Mouse (Mus musculus): ENCODE results near the gene Crybg1. TPM values are rescaled to one million over a fixed set of nuclear protein-coding genes. Genes with fewer than 3 reads are reported as not detected.

Gene Crybg1
- 0.28 and 0.31 TPM in 2 replicates for polyA plus RNA-seq (2014; fragmentation: Nextera tagmentation; extraction: Ambion mirVana)

DNA sequence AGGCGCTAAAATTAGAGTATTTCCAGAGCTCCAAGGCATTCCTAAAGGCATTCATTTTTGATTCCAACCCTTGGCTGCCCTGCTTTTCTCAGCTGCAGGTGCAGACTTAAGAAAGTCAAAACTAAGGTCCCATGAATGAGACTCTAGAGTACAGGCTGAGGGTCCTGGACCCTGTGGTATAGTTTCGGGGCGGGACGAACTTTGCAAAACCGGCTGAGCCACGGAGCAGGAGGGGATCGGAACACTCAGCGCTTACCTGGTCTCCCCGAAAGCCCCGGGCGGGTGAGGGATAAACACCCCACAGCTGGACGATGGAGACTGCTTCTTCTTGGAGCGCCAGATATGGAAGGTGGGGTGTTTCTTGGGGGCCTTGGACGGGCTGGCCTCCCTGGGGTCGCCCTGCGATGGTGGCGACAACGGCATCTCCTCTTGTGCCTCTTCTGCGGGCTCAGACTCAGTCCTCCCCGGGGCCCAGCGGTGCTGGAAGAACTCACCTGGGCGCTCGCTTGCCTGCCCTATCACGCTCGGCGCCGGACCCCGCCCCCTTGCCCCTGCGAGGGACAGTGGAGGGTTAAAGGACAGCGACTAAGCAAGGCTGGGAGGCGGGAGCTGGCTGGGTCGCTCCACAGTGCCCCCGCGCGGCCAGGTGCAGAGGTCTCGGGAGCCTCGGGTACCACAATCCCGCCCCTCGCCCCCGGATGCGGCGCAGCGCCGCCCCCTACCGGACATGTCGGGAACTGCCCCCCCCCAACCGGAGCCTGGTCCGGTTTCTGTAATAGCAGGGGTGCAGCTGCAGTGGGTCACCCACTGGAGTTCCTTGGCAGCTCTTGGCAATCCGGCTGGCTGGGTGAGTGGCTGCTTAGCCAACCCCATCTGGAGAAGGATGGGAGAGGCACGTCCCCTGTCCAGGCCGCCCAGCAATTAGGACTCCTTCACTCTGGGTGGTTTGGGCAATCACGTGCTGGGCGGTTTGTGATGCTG lies at the start of gene Crybg1:
Crybg1 (minus strand) TSS at position 517 of the 981 bp plus-strand sequence.
- H3K9ac ChIP-seq (ENCODE audit: low read depth, low read length): no peak within 1 kb of the TSS
- peak within 1 kb of the TSS; percentile 30 for H3K4me3 ChIP-seq (ENCODE audit: low read depth, low read length)
- H3K4me1 ChIP-seq (replicated peaks; ENCODE audit: control insufficient read depth, insufficient read depth, low read length): peaks cover 4% of the 10 kb centered on the region
- DNase-seq (ENCODE audit: low spot score): peak; percentile 75
- no peaks in the 10 kb centered on the region for H3K9me3 ChIP-seq (ENCODE audit: control insufficient read depth, low read length)
- H3K27me3 ChIP-seq (ENCODE audit: control insufficient read depth, insufficient read depth, low read length): 0 out of 2 replicates have a peak, but pooled peaks cover 8% of the 10 kb centered on the region
- peak within 1 kb of the TSS; percentile 43 for H3K4me2 ChIP-seq (replicated peaks; ENCODE audit: low read depth, low read length)
- H3K27ac ChIP-seq (ENCODE audit: low read depth, low read length): no peak within 1 kb of the TSS
- H3K36me3 ChIP-seq (ENCODE audit: control insufficient read depth, insufficient read depth, low read length): no peaks in the 10 kb centered on the region
- WGBS: 5% methylated on average over 47 of the region's 53 CpGs
- peak; percentile 59 for ATAC-seq (ENCODE audit: low FRiP score)

DNA sequence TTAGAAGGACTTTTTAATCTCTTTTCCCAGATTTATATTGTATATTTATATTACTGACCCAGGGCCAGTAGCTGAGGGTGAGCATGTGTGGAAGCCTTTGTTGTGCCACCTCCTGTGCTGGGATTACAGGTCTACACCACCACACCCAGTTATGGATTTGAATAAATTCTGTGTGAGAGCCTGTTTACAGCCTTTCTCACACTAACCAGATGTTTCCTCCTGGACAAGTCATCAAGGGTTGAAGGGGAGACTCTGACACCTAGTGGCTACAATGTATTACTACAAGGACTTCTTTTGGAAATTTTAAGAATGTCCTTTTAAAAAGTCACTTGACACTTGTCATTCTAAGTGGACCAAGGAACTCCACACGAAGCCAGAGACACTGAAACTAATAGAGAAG lies 28.7 kb upstream of the Crybg1 start:
- Histone ChIP-seq H3K4me1 (replicated peaks; ENCODE audit: control insufficient read depth, insufficient read depth, low read length) (no peaks in the 10 kb centered on the region), H3K4me2 (replicated peaks; ENCODE audit: low read depth, low read length) (no peak overlapping the region), H3K9ac (ENCODE audit: low read depth, low read length) (no peak overlapping the region), H3K27me3 (ENCODE audit: control insufficient read depth, insufficient read depth, low read length) (no peaks in the 10 kb centered on the region), H3K9me3 (ENCODE audit: control insufficient read depth, low read length) (no peaks in the 10 kb centered on the region), H3K27ac (ENCODE audit: low read depth, low read length) (no peak overlapping the region), H3K36me3 (ENCODE audit: control insufficient read depth, insufficient read depth, low read length) (no peaks in the 10 kb centered on the region), H3K4me3 (ENCODE audit: low read depth, low read length) (no peak overlapping the region)
- 0 out of 2 replicates have a peak, but pooled peaks have one; percentile 40 for ATAC-seq (ENCODE audit: low FRiP score)
- 0% methylated on average over 1 of the region's 1 CpGs for WGBS
- peak; percentile 41 for DNase-seq (ENCODE audit: low spot score)

DNA sequence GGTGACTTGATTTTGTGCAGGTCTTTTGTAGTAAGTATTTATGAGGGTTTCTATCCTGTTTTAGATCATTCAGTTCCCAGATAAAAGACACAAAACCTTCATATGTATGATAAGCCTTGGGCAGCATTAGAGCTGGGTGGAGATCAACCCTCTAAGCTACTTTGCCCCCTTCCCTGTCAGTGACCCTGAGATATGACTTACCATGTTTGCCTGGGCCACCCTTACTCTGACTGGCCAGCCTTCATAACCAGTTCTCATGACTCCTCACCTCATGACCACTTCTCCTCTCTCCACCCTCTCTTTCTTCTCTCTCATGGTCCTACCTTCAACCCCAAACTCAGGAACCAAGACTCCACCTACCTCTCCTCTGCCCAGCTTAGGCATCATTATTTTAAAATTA lies 27.9 kb upstream of the Crybg1 start:
- Histone ChIP-seq H3K36me3 (ENCODE audit: control insufficient read depth, insufficient read depth, low read length) (no peaks in the 10 kb centered on the region), H3K9me3 (ENCODE audit: control insufficient read depth, low read length) (no peaks in the 10 kb centered on the region), H3K4me3 (ENCODE audit: low read depth, low read length) (no peak overlapping the region), H3K27ac (ENCODE audit: low read depth, low read length) (no peak overlapping the region), H3K9ac (ENCODE audit: low read depth, low read length) (no peak overlapping the region), H3K4me1 (replicated peaks; ENCODE audit: control insufficient read depth, insufficient read depth, low read length) (no peaks in the 10 kb centered on the region), H3K4me2 (replicated peaks; ENCODE audit: low read depth, low read length) (no peak overlapping the region), H3K27me3 (ENCODE audit: control insufficient read depth, insufficient read depth, low read length) (no peaks in the 10 kb centered on the region)
- no peak for ATAC-seq (ENCODE audit: low FRiP score)
- DNase-seq (ENCODE audit: low spot score): no peak

GRCm38 (mm10) chr10:44176120-44176519 lies 27.5 kb upstream of the Crybg1 start:
- H3K36me3 ChIP-seq (ENCODE audit: control insufficient read depth, insufficient read depth, low read length): no peaks in the 10 kb centered on the region
- no peak overlapping the region for H3K27ac ChIP-seq (ENCODE audit: low read depth, low read length)
- no peaks in the 10 kb centered on the region for H3K4me1 ChIP-seq (replicated peaks; ENCODE audit: control insufficient read depth, insufficient read depth, low read length)
- 97% methylated on average over 5 of the region's 5 CpGs for WGBS
- H3K9me3 ChIP-seq (ENCODE audit: control insufficient read depth, low read length): no peaks in the 10 kb centered on the region
- H3K4me3 ChIP-seq (ENCODE audit: low read depth, low read length): no peak overlapping the region
- H3K9ac ChIP-seq (ENCODE audit: low read depth, low read length): no peak overlapping the region
- ATAC-seq (ENCODE audit: low FRiP score) (no peak), DNase-seq (ENCODE audit: low spot score) (no peak)
- no peaks in the 10 kb centered on the region for H3K27me3 ChIP-seq (ENCODE audit: control insufficient read depth, insufficient read depth, low read length)
- no peak overlapping the region for H3K4me2 ChIP-seq (replicated peaks; ENCODE audit: low read depth, low read length)

- Histone ChIP-seq H3K9me3 (ENCODE audit: control insufficient read depth, low read length) (no peaks in the 10 kb centered on the region), H3K4me1 (replicated peaks; ENCODE audit: control insufficient read depth, insufficient read depth, low read length) (no peaks in the 10 kb centered on the region), H3K4me3 (ENCODE audit: low read depth, low read length) (no peak overlapping the region), H3K9ac (ENCODE audit: low read depth, low read length) (no peak overlapping the region), H3K27ac (ENCODE audit: low read depth, low read length) (no peak overlapping the region), H3K27me3 (ENCODE audit: control insufficient read depth, insufficient read depth, low read length) (no peaks in the 10 kb centered on the region), H3K36me3 (ENCODE audit: control insufficient read depth, insufficient read depth, low read length) (no peaks in the 10 kb centered on the region), H3K4me2 (replicated peaks; ENCODE audit: low read depth, low read length) (no peak overlapping the region)
- 85% methylated on average over 12 of the region's 12 CpGs for WGBS
- no peak for DNase-seq (ENCODE audit: low spot score)
- ATAC-seq (ENCODE audit: low FRiP score): no peak
Observed at GRCm38 (mm10) chr10:44170145-44170544, 21.5 kb upstream of the Crybg1 start.

DNA sequence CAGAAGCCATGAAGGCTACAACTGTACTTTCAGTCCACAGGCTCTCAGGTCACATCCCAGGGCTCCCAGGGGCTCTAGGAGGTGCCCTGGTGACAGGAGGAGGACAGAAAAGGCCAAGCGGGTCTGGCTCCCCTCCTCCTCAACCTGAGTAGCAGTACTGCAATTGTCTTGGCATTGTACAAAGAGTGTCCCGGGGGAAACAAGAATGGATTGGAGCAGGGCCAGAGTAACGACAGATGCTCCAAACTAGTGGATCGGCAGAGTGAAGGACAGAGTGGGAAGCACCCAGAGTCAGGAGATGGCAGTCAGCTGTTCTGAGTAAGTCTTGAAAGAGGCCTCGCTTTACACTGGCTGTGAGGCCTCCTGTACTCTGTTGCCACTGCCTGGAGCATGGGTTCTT lies 18.4 kb upstream of the Crybg1 start:
- Histone ChIP-seq H3K9ac (ENCODE audit: low read depth, low read length) (no peak overlapping the region), H3K27me3 (ENCODE audit: control insufficient read depth, insufficient read depth, low read length) (no peaks in the 10 kb centered on the region), H3K27ac (ENCODE audit: low read depth, low read length) (no peak overlapping the region), H3K4me1 (replicated peaks; ENCODE audit: control insufficient read depth, insufficient read depth, low read length) (no peaks in the 10 kb centered on the region), H3K4me2 (replicated peaks; ENCODE audit: low read depth, low read length) (no peak overlapping the region), H3K9me3 (ENCODE audit: control insufficient read depth, low read length) (no peaks in the 10 kb centered on the region), H3K36me3 (ENCODE audit: control insufficient read depth, insufficient read depth, low read length) (no peaks in the 10 kb centered on the region), H3K4me3 (ENCODE audit: low read depth, low read length) (no peak overlapping the region)
- ATAC-seq (ENCODE audit: low FRiP score) (no peak), DNase-seq (ENCODE audit: low spot score) (no peak)
- 79% methylated on average over 5 of the region's 5 CpGs for WGBS

- no peak for DNase-seq (ENCODE audit: low spot score)
- H3K4me2 ChIP-seq (replicated peaks; ENCODE audit: low read depth, low read length): no peak overlapping the region
- ATAC-seq (ENCODE audit: low FRiP score): no peak
- no peaks in the 10 kb centered on the region for H3K27me3 ChIP-seq (ENCODE audit: control insufficient read depth, insufficient read depth, low read length)
- no peaks in the 10 kb centered on the region for H3K4me1 ChIP-seq (replicated peaks; ENCODE audit: control insufficient read depth, insufficient read depth, low read length)
- no peaks in the 10 kb centered on the region for H3K36me3 ChIP-seq (ENCODE audit: control insufficient read depth, insufficient read depth, low read length)
- no peaks in the 10 kb centered on the region for H3K9me3 ChIP-seq (ENCODE audit: control insufficient read depth, low read length)
- WGBS: 83% methylated on average over 8 of the region's 8 CpGs
- no peak overlapping the region for H3K27ac ChIP-seq (ENCODE audit: low read depth, low read length)
- H3K9ac ChIP-seq (ENCODE audit: low read depth, low read length): no peak overlapping the region
- H3K4me3 ChIP-seq (ENCODE audit: low read depth, low read length): no peak overlapping the region
Observed at GRCm38 (mm10) chr10:44164258-44164975, 15.8 kb upstream of the Crybg1 start.

DNA sequence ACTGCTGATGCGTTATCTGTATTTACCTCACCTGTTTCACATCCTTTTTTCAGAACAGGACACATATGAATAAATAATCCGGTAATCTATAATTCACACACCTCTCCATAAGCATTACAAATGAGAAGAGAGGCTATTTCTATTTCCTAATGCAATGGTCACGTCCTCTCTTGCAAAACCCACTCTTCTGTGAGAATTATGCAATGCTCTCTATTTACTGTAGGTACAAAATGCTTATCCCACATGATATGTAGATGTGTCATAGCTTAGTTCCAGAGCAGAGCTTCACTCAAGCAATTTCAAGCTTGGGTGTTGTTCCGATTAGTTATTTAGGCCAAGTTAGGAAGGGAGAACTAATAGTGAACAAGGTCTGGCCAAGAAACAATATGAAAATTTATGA lies 14.4 kb upstream of the Crybg1 start:
- Histone ChIP-seq H3K4me1 (replicated peaks; ENCODE audit: control insufficient read depth, insufficient read depth, low read length) (no peaks in the 10 kb centered on the region), H3K9me3 (ENCODE audit: control insufficient read depth, low read length) (no peaks in the 10 kb centered on the region)
- DNase-seq (ENCODE audit: low spot score): no peak

More for the DNA sequence above, 14.4 kb upstream of the Crybg1 start:
- Histone ChIP-seq H3K27ac (ENCODE audit: low read depth, low read length) (no peak overlapping the region), H3K4me3 (ENCODE audit: low read depth, low read length) (no peak overlapping the region), H3K4me2 (replicated peaks; ENCODE audit: low read depth, low read length) (no peak overlapping the region), H3K9ac (ENCODE audit: low read depth, low read length) (no peak overlapping the region), H3K36me3 (ENCODE audit: control insufficient read depth, insufficient read depth, low read length) (no peaks in the 10 kb centered on the region), H3K27me3 (ENCODE audit: control insufficient read depth, insufficient read depth, low read length) (no peaks in the 10 kb centered on the region)
- WGBS: 91% methylated on average over 4 of the region's 4 CpGs
- ATAC-seq (ENCODE audit: low FRiP score): no peak

All from hindbrain, embryonic 11.5 days (tissue).